Mouse (Mus musculus) frontal cortex, postnatal 14 days (tissue): Measurements from ENCODE around the gene Nrp1.

Experiments
- DNase-seq, 2 experiments: peaks; one replicate each; pipeline ENCODE4 v3.0.0; 2022; ENCODE audit warnings: low spot score in 2 of 2

Nrp1 gene

DNA sequence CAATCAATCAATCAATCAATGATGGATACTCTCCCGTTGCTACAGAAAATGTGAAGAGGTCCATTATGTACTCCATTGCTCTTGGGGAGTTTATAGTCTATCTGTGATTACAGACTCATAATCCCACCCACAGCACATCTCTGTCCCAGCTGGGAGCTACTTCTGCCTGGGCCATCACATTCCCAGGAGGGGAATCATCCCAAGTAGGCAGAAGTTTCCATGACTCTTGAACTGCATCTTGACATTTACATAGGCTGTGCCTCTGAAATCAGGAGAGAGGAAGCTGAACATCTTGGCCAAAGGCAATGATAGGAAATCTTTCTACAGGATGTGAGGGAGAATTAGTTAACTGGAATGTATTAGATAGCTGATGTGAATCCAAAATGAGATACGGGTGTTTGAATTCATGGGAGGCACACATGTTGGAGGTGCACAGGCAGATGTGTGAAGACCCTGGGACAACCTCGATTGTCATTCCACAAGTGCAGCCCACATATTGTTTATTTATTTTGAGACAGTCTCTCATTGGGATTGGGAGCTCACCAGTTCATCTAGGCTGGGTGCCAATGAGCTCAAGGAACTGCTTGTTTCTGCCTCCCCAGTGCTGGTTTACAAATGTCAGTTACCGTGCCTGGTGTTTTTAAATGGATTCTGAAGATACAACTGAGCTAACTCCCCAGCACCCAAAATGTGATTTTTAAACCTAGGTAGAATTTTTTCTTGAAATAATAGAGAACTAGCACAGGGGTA lies 108.5 kb downstream of the Nrp1 start:
- DNase-seq: no peak

DNA sequence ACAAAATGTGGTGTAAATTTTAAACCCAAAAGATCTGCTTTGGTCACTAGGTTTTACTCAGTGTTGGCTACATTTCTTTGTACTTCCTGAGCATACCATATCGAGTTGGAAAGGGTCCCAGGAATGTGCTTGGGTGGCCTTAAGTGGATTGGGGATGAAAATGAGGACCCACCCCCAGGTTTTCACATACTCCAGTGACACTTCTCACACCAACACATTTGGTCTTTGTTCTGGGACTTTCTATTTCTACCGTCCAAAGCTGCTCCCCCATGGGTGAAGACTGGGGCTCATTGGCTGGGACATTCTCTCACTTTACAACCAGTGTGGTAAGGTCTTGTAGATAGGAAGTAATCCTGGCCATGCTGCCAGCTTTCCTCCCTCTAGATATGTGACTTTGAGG lies 111.7 kb downstream of the Nrp1 start:
- no peak for DNase-seq

- no peak for DNase-seq
Observed at GRCm38 (mm10) chr8:128471186-128471585, 112.8 kb downstream of the Nrp1 start.

GRCm38 (mm10) chr8:128472871-128473270 lies 114.5 kb downstream of the Nrp1 start:
- no peak for DNase-seq

GRCm38 (mm10) chr8:128473456-128474239 lies 115.2 kb downstream of the Nrp1 start:
- no peak for DNase-seq

GRCm38 (mm10) chr8:128474614-128475013 lies 116.2 kb downstream of the Nrp1 start:
- no peak for DNase-seq

DNA sequence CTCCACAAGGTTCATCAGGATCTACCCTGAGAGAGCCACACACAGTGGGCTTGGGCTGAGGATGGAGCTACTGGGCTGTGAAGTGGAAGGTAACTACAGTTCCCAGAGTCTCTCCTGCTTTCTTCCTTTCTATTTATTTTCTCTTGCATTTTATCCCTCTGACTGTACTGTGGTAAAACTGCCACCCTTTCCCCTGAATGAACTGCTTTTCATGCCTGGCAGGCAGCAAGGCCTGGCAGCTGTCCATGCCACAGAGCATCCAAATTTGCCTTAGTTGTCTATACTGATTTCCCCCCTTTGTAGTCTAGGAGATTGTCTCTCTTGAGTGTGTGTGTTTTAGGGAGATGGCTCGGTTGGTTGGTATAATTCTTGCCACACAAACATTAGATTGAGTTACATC lies 117.8 kb downstream of the Nrp1 start:
- peak in 1 of 2 experiments; percentile 11 for DNase-seq

- DNase-seq: no peak
Observed at GRCm38 (mm10) chr8:128478017-128478416, 119.6 kb downstream of the Nrp1 start.

DNA sequence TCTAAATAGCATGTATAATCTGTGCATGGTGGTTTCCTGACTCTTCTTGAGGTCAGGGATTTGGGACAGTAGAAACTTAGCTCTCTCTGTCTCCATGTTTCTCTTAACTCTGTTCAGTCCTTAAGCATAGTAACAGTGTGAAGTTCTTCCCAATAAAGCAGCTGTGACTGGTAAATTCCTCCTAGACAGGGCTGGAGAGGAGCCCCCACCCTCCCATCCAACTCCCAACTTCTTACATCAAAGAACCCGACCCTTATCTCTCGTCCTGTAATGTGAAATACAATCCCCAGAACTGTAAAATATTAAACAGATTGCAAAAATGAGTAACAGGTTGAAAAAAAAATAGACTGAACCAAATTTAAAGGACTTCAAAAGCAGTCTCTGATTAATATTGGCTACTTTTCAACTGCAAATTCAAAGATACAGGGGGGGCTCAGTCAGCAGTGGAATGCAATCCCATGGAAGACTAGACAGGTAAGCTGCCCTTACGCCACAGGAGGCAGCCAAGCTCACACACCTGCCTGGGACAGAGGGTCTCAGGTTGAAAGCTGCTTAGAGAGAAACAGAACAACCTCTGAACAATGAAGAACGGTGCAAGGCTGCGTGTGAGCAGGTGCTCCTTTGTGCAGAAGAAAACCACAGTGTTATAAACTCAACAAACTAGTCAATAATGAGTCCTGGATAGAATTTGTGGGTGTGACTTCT lies 121.1 kb downstream of the Nrp1 start:
- DNase-seq: no peak

- no peak for DNase-seq
Observed at GRCm38 (mm10) chr8:128480896-128481665, 122.7 kb downstream of the Nrp1 start.

GRCm38 (mm10) chr8:128483344-128483743 lies 124.9 kb downstream of the Nrp1 start:
- DNase-seq: no peak

DNA sequence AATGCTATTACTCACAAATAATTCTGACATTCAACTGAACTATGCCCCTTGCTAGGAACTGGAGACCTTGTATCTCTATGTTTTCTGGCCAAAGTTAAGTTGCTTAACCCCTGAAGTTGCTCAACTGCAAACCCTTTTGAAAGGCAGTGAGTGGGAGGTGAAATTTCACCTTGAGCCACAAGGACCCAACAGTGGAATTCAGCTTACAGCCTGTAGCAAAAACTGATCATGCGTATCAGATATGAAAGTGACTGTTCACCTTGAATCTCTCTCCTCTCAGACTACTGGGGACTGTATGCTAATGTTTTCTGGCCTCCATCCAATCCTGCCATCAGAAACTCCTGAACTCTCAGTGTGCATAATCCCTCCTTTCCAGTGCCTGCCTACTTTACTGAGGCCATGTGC lies 126.3 kb downstream of the Nrp1 start:
- no peak for DNase-seq

- no peak for DNase-seq
Observed at GRCm38 (mm10) chr8:128486043-128486442, 127.6 kb downstream of the Nrp1 start.

GRCm38 (mm10) chr8:128487966-128488931 lies 129.8 kb downstream of the Nrp1 start:
- DNase-seq: no peak

DNA sequence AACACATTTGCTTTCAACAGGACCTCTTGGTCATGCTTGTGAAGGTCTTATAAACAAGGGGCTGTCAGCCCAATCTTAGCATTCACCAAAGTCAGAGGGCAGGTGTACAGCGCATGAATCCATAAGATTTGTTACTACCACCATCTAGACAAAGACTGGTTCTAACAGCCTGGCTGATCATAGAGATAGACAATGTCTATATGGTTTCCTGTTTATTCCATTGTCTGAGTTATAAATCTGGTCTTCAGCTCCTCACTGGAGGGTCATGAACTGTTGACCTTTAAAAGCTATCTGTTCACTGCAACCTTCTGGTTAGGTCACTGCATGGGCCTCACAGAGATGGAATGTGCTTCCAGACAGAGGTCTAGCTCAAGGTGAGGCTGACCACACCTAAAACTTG lies 130.9 kb downstream of the Nrp1 start:
- DNase-seq: no peak

GRCm38 (mm10) chr8:128491126-128492067 lies 133.0 kb downstream of the Nrp1 start:
- peak in 1 of 2 experiments; percentile 33 for DNase-seq

DNA sequence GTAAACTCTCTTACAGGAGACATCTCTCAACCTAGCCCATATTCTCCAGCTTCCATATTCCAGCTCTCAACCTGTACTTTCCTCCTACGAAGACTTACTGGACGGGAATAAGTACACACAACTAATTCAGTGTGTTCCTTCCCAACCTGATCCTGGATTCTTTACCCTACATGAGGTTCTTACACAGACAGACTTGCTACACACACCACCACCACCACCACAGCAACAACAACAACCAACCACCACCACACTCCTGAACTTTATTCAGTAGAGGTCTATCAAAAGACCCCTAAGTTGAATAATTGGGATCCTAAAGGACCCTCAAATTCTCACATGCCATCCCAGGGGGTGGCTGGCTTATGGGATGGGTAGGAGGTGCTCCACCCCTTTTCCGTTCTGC lies 135.4 kb downstream of the Nrp1 start:
- DNase-seq: no peak

GRCm38 (mm10) chr8:128498836-128499235 lies 140.4 kb downstream of the Nrp1 start:
- DNase-seq: no peak

DNA sequence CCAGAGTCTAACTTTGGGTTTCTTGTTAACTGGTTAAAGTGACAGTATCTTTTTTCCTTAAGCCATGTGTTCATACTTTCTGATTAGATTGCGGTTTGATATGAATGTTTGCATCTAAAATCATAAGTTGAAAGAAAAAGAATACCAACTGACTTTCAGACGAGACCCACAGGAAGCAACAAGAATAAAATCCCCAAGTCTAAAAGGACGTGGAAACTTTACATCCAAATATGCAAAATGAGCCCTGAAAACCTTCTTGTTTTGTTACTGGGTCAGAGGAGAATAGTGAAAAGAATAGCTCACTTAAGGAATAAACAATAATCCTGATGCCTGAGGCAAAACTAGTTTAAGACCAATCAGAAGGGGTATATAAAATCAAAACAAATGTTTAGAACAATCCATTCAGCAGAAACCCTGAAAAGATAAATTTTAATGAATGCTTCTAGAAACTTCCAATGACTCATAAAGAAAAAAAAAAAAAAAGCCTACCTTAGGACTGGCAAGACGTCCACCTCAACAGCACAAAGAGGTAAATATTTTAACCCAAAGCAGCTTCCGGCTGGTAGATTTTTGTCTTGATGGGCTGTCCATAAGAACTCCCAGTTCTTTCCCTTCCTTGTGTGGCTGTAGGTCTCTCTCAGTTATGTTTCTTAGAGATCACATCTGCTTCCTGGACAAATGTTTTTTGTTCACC lies 145.9 kb downstream of the Nrp1 start:
- no peak for DNase-seq
